Mouse (Mus musculus): ENCODE data around the gene Faap20.

- TF ChIP-seq POLR2A (IDR thresholded peaks at IDR 0.05; ENCODE audit: borderline replicate concordance, extremely low read depth, insufficient read depth, insufficient read length, poor library complexity, severe bottlenecking), result no peak
- TF ChIP-seq CTCF (IDR thresholded peaks at IDR 0.05; ENCODE audit: borderline replicate concordance, extremely low read depth, insufficient read depth, insufficient read length), result no peak
Observed at GRCm38 (mm10) chr4:155300421-155301097, 51.0 kb downstream of the Faap20 start.

All from brain, embryonic 14.5 days (tissue).